Mouse (Mus musculus) left cerebral cortex, postnatal 4 days (tissue): ENCODE results near the gene Gm36079. TPM values are rescaled to one million over a fixed set of nuclear protein-coding genes. Genes with fewer than 3 reads are reported as not detected.
"Not testable (repeated sequence)": the region's sequence is repeated elsewhere in the genome, so short reads cannot be mapped to it uniquely, and the experiment has no call there.

Experiments
- DNase-seq: peaks from one replicate; pipeline ENCODE4 v3.0.0-alpha.2; 2022
- intact Hi-C: fragments of 180-260 bp; cut with DNase I; formaldehyde crosslinking; loops from one replicate; pipeline ENCODE4 v1.15.1; 2025
- total RNA-seq, 2 experiments: library from RNA; stranded (reverse); gene quantifications; 2 replicates each; pipeline ENCODE4 v1.2.3; 2021

Gm36079 gene
- total RNA-seq, 2 experiments from 2014 or later: not detected

DNA sequence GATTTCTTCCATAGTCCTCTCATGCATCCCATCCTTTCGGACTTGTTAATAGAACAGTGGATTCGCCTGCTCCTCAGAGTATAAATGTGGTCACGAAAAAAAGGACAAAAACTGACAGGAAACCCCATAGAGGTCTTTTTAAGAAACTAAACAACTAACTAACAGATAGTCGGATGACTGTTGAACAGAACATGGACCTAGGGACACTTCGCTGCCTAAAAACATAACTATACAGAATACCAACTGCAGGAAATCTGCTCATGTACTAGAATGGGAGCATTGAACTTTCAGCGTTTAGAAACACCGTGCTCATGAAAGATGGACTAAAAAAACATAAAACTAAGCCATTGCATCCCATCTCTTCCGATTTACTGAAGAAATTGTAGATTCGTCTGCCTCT lies 2.2 kb downstream of the Gm36079 start:
- intact Hi-C loops, DNase-seq: not testable (repeated sequence)

GRCm38 (mm10) chr13:120021477-120021876 lies 5.3 kb downstream of the Gm36079 start:
- intact Hi-C loops, DNase-seq: not testable (repeated sequence)

- intact Hi-C loops, DNase-seq: not testable (repeated sequence)
Measured at GRCm38 (mm10) chr13:120015348-120016007, 11.3 kb downstream of the Gm36079 start.

- DNase-seq, intact Hi-C loops: not testable (repeated sequence)
Measured at GRCm38 (mm10) chr13:120013962-120014361, 12.8 kb downstream of the Gm36079 start.

GRCm38 (mm10) chr13:120013544-120013943 lies 13.3 kb downstream of the Gm36079 start:
- DNase-seq, intact Hi-C loops: not testable (repeated sequence)

DNA sequence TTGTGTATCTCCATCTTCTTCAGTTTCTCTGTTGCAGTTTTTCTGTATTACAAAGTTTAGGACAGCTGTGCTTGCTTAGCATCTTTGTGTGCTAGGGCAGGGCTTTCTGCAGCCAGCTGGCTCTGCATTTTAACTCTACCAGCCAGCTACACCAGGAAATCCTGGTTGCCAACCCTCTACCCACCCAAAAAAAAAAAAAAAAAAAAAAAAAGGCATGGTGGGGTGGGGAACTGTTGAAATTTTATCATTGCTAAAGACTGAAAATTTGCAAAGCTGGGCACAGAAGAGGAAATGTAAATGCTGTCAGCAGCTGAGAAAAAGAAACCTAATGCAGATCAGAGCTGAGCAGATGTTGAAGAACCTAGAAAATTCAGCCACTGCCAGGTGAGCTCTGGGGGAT lies 16.7 kb downstream of the Gm36079 start:
- intact Hi-C loops, DNase-seq: not testable (repeated sequence)

- DNase-seq, intact Hi-C loops: not testable (repeated sequence)
Measured at GRCm38 (mm10) chr13:119999215-119999614, 27.6 kb downstream of the Gm36079 start.

DNA sequence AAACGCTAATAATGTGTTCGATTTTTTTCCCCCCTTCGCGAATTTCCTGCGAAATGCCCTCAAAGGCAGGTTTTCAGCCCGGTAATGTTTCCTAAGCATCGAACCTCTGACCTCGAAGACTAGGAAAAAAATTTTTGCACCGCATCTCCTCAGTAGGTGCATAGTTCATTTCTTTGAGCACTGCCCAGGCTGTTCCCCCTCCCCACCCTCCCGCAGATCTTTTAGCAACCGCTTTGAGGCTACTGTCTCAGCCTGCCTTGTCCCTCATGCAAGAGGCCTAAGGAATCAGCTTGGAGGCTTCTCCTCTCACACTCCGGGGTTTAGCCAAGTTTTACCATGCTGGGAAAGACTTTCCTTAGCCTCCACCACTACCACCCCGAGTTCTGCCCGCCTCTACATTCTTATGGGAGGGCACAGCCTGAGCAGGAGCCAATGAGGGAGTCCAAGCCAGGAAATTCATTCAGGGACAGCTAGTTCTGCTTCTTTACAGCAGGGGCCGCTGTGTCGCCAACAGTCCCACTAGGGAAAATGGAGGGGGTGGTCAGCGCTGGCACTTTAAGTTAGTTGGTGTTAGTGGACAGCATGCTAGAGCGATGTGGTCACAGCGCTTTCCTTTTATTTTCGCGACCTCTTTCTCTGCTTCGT lies 28.2 kb downstream of the Gm36079 start:
- intact Hi-C loops, DNase-seq: not testable (repeated sequence)

GRCm38 (mm10) chr13:119991917-119992496 lies 34.8 kb downstream of the Gm36079 start:
- DNase-seq, intact Hi-C loops: not testable (repeated sequence)

- intact Hi-C loops, DNase-seq: not testable (repeated sequence)
Measured at GRCm38 (mm10) chr13:119991264-119991663, 35.5 kb downstream of the Gm36079 start.

Other genes with a start within 250 kb of the Gm36079 start
- 10 to 100 TPM; 41.1 to 41.8 TPM for gene Zfp131, start 236.1 kb downstream of the Gm36079 start, total RNA-seq
- gene AF067063, start 196.8 kb downstream of the Gm36079 start, total RNA-seq: not detected
- not detected for gene D13Ertd608e, start 191.0 kb downstream of the Gm36079 start, total RNA-seq
- gene Tcstv1, start 132.2 kb downstream of the Gm36079 start, total RNA-seq: not detected
- not detected for gene Gm21761, start 97.7 kb downstream of the Gm36079 start, total RNA-seq
- not detected for gene B020031M17Rik, start 76.2 kb downstream of the Gm36079 start, total RNA-seq
- not detected for gene Gm21188, start 25.2 kb upstream of the Gm36079 start, total RNA-seq
- not detected for gene Gm20767, start 113.2 kb upstream of the Gm36079 start, total RNA-seq
- gene Gm21818, start 145.4 kb upstream of the Gm36079 start, total RNA-seq: not detected
- gene Gm21762, start 188.9 kb upstream of the Gm36079 start, total RNA-seq: not detected
- gene Gm21731, start 212.1 kb upstream of the Gm36079 start, total RNA-seq: not detected
- gene AF067061, start 236.1 kb upstream of the Gm36079 start, total RNA-seq: not detected